Mouse (Mus musculus) heart, postnatal 36 days (tissue): ENCODE measurements around the gene Rps6ka1. TPM values are rescaled to one million over a fixed set of nuclear protein-coding genes. Genes with fewer than 3 reads are reported as not detected.
"Not testable (repeated sequence)": the region's sequence is repeated elsewhere in the genome, so short reads cannot be mapped to it uniquely, and the experiment has no call there.

Experiments
- DNase-seq, 2 experiments: peaks; one replicate each; pipeline ENCODE4 v3.0.0; 2021 to 2022
- intact Hi-C: fragments of 180-260 bp; cut with DNase I; formaldehyde crosslinking; loops from one replicate; pipeline ENCODE4 v1.15.1; 2025
- total RNA-seq, 2 experiments: library from RNA; stranded (reverse); gene quantifications; 2 replicates each; pipeline ENCODE4 v1.2.3; 2021

Gene Rps6ka1
- total RNA-seq, 2 experiments from 2014 or later: 5.1 to 6.4 TPM

DNA sequence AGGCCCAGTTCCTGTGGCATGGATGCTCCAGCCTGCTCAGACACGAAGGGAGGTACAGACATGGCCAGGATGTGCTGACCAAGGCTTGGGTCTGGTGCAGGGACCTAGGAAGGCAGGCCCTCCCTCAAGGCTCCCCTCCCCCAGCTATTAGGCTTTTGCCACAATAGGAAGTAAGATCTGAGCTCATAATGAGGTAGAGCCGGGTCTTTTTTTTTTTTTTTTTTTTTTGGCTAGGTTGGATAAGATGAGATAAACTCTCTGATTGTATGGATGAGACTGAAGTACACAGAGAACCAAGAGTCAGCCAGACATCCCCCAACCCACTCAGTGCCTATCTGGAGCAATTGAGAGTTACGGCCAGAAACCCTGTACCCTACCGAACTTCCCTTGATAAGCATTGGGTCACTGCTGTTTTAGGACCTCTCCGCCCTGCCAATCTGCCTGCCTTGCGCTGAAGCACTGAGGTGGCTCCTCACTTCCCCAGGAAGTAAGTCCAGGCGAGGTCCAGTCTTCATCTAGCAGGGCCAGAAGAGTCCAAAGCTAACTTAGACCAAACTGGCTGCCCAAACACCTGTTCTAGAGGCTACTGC lies 15.3 kb downstream of the Rps6ka1 start:
- intact Hi-C loops: no loop called here
- DNase-seq: no peak

DNA sequence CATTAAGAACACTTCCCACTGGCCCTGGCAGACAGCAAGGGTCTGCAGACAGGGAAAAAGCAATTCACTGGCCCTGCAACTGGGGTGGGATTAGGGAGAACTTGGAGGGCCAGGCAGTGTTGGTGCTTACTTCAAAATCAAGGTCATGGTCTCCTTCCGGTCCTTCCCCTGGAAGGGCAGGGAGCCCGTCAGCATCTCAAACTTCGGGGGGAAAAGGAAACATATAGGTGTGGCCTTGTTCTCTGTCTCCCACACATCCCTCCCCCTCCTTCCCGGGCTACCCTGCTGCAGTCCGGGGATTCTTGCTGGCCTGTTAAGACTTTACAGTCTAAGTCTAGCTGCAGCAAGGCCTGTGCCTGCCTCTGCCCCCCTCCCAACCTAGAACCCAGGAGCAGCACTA lies 22.4 kb downstream of the Rps6ka1 start:
- no peak for DNase-seq
- intact Hi-C loops: no loop called here

DNA sequence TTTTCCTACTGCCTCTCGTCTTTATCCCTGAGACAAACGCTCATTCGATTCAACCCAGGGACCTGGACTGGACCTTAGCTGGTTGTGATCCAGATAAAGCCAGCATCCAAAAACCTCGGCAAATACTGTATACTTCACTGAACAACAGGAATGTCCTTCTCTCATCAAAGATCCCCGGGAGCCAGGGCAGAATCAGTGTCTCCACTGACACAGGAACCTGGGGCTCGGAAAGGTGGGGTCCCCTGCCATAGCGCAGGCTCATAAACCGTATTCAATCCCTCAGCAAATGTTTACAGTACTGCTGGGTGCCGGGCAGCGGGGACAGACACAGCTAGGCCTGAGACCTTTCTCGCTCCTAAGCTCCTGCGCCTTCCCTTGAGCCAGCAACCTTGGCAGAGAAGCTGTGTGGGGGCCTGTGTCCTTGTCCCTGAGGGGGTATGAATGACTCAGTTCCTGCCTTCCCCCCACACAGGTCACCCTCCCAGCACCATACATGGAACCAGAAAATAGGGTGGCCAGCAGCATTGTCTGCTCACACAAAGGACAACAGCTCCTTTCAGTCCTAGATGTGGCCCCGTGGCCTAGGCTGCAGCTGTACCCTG lies 23.1 kb downstream of the Rps6ka1 start:
- DNase-seq: no peak
- intact Hi-C loops: no loop called here

DNA sequence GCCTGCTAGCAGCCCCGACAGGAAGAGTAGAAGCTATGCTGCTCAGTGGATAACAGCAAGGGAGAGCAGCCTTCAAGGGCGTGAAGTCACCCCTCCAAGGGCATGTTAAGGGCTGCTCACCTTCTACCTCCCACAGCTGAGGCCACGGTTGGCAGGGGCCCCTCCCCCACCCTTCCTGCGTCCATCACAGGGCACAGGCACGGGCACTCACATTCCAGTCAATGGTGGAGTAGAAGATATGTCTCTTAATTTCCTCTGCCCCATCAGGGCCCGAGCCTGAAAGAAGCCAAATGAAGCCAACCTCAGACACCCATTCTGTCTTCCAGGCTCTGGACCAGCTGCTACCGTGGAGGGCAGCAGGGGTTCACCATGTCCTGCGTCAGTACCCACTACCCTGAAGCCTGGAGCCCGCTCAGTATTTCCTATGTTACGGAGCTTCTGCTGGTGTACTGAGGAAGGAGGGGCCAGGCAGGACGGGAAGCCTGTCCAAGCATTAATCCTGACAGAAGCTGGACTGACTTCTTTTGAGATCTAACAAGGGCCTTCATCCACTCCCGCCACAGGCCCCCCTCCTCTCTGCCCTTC lies 23.7 kb downstream of the Rps6ka1 start:
- no peak for DNase-seq
- intact Hi-C loops: no loop called here

DNA sequence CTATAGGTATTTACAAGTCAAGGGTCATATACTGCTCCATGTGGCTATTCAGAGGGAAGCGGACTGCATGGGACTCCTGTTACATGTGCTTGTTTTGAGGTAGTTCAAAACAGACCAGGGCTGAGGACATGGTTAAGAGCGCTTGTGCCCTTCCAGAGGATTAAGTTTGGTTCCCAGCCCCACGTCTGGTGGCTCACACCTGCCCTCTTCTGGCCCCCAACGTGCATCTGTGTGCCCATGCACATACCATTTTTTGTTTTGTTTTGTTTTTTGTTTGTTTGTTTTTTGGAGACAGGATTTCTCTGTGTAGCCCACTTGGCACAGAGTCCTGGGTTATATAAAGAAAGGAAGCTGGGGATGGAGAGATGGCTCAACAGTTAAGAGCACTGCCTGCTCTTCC lies 30.1 kb downstream of the Rps6ka1 start:
- intact Hi-C loops: no loop called here
- DNase-seq: no peak

DNA sequence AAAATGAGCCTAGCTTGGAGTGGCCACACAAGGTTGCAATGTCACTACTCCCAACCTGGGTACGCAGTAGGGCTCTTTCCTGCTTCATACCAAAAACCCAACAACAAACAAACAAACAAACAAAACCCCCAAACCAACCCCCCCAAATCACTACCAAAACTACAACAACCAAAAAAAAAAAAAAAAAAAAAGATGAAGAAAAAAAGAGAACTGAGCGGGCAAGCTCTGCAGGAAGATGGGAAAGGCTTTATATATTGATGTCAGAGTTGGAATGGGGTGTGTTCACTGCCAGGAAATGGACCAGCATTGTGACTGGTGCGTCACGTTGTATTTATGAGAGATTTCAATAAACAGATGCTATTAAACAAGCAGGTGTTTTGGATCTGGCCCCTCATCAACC lies 33.0 kb downstream of the Rps6ka1 start:
- intact Hi-C loops: no loop called here
- no peak for DNase-seq

DNA sequence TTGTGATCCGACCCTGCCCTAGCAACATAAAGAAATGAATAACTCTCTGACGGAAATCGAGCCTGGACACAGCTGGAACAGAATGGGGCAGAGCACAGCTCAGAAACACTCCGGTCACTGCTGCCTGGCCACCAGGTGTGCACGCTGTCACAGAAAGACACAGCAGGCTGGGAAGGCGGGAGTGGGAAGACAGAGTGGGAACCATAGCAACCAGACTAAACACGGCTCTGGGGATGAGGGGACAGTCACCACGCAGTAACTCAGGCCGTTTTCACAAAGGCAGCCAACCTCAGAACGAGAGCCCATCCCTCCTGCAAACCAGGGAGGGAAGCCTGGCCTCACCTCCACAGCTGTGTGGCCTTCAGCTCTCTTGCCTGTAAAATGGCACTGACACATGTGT lies 34.0 kb downstream of the Rps6ka1 start:
- DNase-seq: no peak

DNA sequence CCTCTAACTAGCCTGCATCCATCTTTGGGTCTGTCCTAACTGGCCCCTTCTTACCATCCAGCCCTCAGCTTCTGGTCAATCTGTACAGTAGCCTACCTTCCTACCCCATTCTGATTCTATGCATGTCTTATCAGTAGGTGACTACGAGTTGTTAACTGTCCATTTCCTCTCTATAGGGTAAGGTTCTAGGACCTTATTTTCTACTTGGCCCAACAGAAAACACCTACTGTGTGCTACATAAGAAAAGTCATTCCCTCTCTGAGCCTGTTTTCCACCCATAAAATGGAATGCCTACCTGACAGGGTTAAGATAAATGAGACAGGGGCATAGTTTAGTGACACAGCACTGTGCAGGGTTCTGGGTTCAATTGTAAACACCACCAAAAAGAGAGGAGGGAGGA lies 41.0 kb downstream of the Rps6ka1 start:
- intact Hi-C loops: no loop called here

More for the DNA sequence above, 34.0 kb downstream of the Rps6ka1 start:
- intact Hi-C loops: no loop called here

DNA sequence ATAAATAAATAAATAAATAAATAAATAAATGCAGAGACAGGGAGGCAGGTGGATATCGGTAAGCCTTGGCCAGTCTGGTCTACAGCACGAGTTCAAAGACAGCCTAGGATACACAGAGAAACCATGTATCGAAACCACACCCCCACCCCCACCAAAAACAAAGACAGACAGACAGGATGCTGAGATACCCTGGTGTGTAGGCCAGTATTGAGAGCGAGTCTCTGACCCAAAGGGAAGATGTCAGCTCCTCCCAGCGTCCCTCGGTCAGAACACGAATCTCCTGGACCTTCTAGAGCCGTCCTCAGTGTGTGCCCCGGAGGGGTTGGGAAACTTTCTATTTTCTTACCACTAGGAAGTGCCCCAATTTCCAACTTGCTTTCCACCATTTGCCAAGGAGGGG lies 42.5 kb downstream of the Rps6ka1 start:
- DNase-seq: no peak
- intact Hi-C loops: no loop called here

More for the DNA sequence above, 41.0 kb downstream of the Rps6ka1 start:
- DNase-seq: no peak

DNA sequence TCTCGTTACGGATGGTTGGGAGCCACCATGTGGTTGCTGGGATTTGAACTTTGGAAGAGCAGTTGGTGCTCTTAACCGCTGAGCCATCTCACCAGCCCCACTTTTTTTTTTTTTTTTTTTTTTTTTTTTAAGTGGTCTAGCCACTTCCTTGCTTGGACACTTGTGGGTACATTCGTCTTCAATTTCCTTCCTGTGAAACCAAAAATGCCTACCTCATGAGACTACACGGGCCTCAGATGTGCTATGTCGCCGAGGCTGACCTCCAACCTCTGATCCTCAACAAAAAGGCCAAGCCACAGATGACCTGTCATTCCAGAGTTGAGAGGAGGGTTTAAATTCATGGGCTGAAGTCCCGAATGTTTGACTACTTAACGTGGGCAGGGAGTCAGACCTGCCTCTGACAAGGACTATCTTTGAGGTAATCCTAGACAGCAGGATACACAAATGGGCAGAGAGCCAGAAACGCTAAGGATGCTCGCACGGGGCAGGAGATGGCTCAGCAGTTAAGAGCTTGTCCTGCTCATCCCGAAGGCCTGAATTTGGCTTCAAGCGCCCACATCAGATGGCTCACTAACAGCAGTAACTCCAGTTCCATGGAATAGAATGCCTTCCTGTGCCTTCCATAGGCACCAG lies 43.3 kb downstream of the Rps6ka1 start:
- intact Hi-C loops: no loop called here
- no peak for DNase-seq

DNA sequence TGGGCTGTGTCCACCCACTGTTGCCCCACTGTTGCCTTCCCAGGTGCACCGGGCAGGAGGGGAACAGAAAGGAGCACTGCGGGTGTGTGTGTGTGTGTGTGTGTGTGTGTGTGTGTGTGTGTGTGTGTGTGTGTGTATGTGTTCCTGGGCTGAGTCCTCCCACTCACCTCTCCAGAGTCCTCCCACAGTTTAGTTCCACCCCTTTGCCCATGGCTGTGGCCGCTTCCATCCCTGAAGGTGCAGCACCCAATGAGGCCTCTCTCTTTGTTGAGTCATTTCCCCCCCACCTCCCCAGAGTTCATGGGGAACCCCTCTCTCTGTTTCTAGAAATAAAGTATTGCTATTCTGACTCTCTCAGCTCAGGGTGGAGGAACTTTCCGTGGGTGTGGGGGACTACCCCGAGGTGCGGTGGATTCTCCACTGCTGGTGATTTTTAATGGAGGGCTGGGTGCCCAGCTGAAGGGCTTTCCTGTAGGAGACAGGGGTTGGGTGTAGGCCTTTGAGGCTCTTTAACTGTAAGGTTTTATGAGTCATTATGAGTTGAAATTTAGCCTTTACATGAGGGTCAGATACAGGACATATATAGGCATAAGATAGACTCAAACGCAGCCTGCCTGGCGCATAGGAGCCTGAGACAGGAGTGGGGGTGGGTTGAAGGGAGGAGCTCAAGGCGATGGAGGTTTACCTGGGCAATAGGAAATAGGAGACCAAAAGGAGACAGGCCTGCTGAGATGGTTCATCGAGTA lies 44.4 kb downstream of the Rps6ka1 start:
- intact Hi-C loops: no loop called here
- no peak for DNase-seq

DNA sequence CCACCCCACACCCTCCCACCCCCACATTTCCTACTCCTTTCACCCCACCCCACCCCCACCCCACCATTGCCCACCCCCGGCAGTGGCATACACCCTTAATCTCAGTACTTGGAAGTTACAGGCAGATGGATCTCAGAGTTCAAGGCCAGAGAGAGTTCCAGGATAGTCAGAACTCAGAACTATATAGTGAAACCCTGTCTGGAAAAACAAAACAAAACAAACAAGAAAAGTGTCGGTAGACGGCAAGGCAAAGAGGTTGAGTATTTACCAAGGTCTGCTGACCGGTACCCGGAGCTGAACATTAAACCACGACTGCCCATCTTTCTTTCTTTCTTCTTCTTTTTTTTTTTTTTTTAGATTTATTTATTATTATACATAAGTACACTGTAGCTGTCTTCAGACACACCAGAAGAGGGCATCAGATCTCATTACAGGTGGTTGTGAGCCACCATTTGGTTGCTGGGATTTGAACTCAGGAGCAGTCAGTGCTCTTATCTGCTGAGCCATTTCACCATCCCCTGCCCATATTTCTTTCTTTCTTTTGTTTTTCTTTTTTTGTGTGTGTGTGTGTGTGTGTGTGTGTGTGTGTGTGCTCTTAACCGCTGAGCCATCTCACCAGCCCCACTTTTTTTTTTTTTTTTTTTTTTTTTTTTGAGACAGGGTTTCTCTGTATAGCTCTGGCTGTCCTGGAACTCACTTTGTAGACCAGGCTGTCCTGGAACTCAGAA lies 45.7 kb downstream of the Rps6ka1 start:
- intact Hi-C loops, DNase-seq: not testable (repeated sequence)

DNA sequence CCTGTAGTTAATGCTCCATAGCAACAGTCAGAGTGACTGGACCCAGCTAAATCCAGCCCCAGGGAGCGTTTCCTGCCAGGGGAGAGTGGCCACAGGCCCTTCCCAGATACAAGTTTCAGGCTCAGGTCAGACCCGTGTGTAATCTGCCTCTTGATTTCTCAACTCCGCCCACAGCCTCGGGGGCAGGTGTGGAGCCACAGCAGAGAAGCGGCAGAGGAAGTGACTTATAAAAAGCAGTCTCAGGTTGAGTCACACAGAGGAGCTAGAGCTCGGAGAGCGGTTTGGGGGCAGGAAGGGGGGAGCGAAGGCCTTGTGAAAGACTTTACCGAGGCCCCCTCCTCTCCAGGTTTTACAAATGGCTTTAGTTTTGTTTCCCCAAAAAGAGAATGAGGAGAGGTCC lies 46.6 kb downstream of the Rps6ka1 start:
- DNase-seq: no peak
- intact Hi-C loops: no loop called here

DNA sequence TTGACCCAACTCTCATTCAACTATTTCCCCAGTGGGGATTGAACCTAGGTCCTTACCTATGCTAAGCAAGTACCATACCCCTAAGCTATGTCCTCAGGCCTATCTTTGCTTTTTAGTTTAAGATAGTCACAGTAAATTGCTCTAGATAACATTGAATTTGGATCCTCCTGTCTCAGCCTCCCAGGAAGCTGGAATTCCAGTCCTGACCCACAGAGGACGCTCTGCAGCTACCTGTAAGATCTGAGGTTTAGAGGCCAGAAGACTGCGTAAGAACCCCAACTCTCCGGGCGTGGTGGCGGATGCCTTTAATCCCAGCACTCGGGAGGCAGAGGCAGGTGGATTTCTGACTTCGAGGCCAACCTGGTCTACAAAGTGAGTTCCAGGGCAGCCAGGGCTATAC lies 47.1 kb downstream of the Rps6ka1 start:
- intact Hi-C loops: no loop called here
- no peak for DNase-seq

DNA sequence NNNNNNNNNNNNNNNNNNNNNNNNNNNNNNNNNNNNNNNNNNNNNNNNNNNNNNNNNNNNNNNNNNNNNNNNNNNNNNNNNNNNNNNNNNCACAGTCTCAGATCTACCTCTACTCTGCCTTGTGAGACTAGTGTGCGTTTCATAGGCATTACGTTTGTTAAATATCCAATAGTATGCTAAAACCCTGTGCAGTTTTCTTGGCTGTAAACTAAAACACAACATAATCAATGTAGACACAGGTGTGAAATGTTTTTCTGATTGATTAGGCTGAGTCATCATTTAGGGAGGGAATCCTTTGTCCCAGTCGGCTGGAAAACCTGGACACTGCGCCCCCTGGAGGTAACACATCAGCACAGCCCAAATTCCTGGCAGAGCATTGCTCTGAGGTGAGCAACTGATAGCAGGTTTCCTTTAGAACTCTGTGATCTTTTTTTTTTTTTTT lies 48.2 kb downstream of the Rps6ka1 start:
- intact Hi-C loops: no loop called here
- no peak for DNase-seq

DNA sequence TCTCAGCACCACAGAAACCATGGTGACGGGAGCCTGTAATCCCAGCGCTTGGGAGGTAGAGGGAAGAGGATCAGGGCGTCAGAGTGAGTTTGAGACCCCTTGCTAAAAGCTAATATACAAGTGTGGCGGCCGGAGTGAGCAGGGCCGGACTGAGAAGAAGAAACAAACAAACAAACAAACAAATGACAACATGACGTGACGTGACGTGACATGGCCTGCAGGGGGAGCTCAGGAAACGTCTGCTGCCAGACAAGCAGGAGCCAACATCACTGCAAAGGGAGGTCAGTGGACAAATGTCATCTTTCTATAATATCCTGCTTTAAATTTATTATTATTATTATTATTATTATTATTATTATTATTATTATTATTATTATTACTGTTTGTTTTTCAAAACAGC lies 51.0 kb downstream of the Rps6ka1 start:
- DNase-seq: peak in 1 of 2 experiments; percentile 39
- intact Hi-C loops: loop anchor here (1.0 kb wide), 1 partner anchor 71 kb away; no protein-coding TSS in a partner anchor

DNA sequence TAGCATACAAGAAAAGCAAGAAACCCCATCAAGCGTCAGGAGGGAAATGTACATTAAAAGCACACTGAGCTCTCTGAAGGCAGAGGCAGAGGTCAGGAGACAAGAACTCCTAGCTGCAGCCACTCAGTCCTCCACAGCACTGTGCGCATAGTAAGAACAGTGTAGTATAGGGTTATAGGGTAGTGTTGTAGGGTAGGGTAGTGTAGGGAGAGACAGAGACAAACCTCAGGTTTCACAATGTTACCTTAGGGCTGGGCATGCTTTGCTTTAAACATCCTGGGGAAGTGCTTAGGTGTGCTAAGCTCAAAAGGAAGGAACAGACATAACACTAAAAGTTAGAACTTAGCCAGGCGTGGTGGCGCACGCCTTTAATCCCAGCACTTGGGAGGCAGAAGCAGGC lies 52.4 kb downstream of the Rps6ka1 start:
- intact Hi-C loops: no loop called here
- DNase-seq: no peak

DNA sequence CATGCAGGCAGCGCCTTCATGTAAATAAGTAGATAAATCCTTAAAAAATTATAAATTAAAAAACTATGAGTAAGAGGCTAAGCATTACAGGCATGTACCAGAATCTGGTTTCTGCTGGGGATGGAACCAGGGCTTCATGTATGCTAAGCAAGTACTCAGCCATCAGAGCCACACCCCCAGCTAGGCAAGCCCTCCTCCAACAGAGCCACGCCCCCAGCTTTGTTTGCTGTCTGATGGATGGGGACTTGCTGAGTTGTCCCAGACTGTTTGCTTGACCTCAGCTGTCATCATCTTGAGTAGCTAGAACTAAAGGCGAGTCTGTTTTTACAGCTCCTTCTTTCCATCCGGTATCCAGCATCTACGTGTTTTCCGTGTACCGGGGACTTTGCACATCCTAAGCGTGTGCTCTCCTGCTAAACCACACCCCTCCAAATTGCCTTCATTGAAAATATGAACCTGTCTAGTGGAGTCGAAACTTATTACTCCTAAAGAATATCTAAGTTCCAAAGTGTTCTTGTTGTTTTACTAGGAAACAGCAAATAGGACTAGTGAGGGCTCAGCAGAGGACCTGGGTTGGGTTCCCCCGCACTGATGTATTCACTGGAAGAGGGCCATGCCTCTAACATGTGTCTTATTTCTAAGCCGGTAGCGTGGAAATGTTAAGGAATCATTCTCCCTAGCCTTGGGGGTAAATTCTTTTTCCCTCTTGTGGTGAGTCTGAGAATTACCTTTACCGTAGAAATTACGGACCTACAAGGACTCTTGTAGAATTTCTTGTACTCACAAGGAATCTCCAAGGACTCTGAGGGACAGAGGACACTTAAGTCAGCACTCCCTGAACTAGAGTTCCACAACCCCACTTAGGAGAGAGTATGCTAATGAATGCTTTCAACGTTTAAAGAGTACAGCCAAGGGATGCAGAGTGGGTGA lies 54.4 kb downstream of the Rps6ka1 start:
- DNase-seq: no peak
- intact Hi-C loops: no loop called here

DNA sequence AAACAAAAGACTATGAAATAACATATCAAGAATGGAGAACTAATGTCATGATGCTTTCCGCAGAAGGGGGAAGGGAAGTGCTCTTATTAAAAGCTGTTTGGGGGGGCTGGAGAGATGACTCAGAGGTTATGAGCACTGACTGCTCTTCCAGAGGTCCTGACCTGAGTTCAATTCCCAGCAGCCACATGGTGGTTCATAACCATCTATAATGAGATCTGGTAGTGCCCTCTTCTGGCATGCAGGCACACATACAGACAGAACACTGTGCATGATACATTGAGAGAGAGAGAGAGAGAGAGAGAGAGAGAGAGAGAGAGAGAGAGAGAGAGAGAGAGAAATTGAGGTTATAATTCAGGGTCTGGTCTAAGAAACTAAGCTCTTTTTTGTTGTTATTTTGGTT lies 57.1 kb downstream of the Rps6ka1 start:
- intact Hi-C loops: no loop called here

More for the DNA sequence above, 57.1 kb downstream of the Rps6ka1 start:
- DNase-seq: no peak
